Mouse (Mus musculus) urinary bladder, postnatal 36 days (tissue): ENCODE data around the gene Crim1.

Experiments used
- DNase-seq, 2 experiments: peaks; one replicate each; pipeline ENCODE4 v3.0.0; 2022; ENCODE audit warnings: low spot score in 2 of 2, mixed read lengths in 1 of 2

Gene Crim1

GRCm38 (mm10) chr17:78326381-78326780, 126.3 kb downstream of the Crim1 start:
- no peak for DNase-seq

- DNase-seq, result no peak
Measured at GRCm38 (mm10) chr17:78327187-78327586, 127.1 kb downstream of the Crim1 start.

- DNase-seq, result no peak
Measured at GRCm38 (mm10) chr17:78328287-78328686, 128.2 kb downstream of the Crim1 start.

GRCm38 (mm10) chr17:78331438-78331837, 131.4 kb downstream of the Crim1 start:
- no peak for DNase-seq

GRCm38 (mm10) chr17:78333275-78333674, 133.2 kb downstream of the Crim1 start:
- DNase-seq, result no peak

GRCm38 (mm10) chr17:78335250-78335649, 135.2 kb downstream of the Crim1 start:
- DNase-seq, result no peak

- DNase-seq, result no peak
Measured at GRCm38 (mm10) chr17:78343688-78344087, 143.6 kb downstream of the Crim1 start.

- no peak for DNase-seq
Measured at GRCm38 (mm10) chr17:78347111-78347801, 147.2 kb downstream of the Crim1 start.

- no peak for DNase-seq
Measured at GRCm38 (mm10) chr17:78351676-78352499, 151.8 kb downstream of the Crim1 start.

GRCm38 (mm10) chr17:78352500-78352855, 152.4 kb downstream of the Crim1 start:
- no peak for DNase-seq

- DNase-seq, result no peak
Measured at GRCm38 (mm10) chr17:78354411-78354810, 154.4 kb downstream of the Crim1 start.

- DNase-seq, result no peak
Measured at GRCm38 (mm10) chr17:78354871-78355270, 154.8 kb downstream of the Crim1 start.

- DNase-seq, result no peak
Measured at GRCm38 (mm10) chr17:78355611-78356010, 155.6 kb downstream of the Crim1 start.

GRCm38 (mm10) chr17:78357753-78358152, 157.7 kb downstream of the Crim1 start:
- DNase-seq, result no peak

- DNase-seq, result no peak
Measured at GRCm38 (mm10) chr17:78358251-78358726, 158.2 kb downstream of the Crim1 start.

GRCm38 (mm10) chr17:78361939-78362728, 162.1 kb downstream of the Crim1 start:
- DNase-seq, result no peak

GRCm38 (mm10) chr17:78364555-78365302, 164.7 kb downstream of the Crim1 start:
- no peak for DNase-seq

GRCm38 (mm10) chr17:78366070-78366469, 166.0 kb downstream of the Crim1 start:
- no peak for DNase-seq

GRCm38 (mm10) chr17:78368481-78368880, 168.4 kb downstream of the Crim1 start:
- no peak for DNase-seq

GRCm38 (mm10) chr17:78370445-78370844, 170.4 kb downstream of the Crim1 start:
- DNase-seq, result no peak

- no peak for DNase-seq
Measured at GRCm38 (mm10) chr17:78373174-78373573, 173.1 kb downstream of the Crim1 start.
